Mouse (Mus musculus) CH12.LX (cell line): ENCODE results near the gene Gm45799. TPM values are rescaled to one million over a fixed set of nuclear protein-coding genes. Genes with fewer than 3 reads are reported as not detected.

ENCODE experiments used
- DNase-seq: peaks from one replicate; pipeline ENCODE4 v3.0.0-alpha.2; 2013; ENCODE audit errors: extremely low read depth
- H3K27ac ChIP-seq: 2 replicates; pipeline ENCODE4 v1.5.1; 2012; ENCODE audit warnings: low read depth, mild to moderate bottlenecking, control low read depth, moderate library complexity; ENCODE audit not compliant: insufficient read depth
- H3K27me3 ChIP-seq: replicated peaks from 2 replicates; pipeline ENCODE3; 2012; ENCODE audit warnings: inconsistent platforms
- H3K36me3 ChIP-seq, 2 experiments: replicated peaks in 1 of 2; 2 replicates each; pipeline versions ENCODE3 to v1.6.1; 2012; ENCODE audit warnings: inconsistent platforms in 1 of 2, low read length in 1 of 2, mild to moderate bottlenecking in 1 of 2, mixed read lengths in 1 of 2, moderate library complexity in 1 of 2; ENCODE audit not compliant: control insufficient read depth in 1 of 2, insufficient read depth in 1 of 2
- H3K4me1 ChIP-seq, 2 experiments: 2 replicates each; pipeline ENCODE4 v1.6.1; 2012; ENCODE audit warnings: inconsistent platforms in 1 of 2, moderate library complexity in 1 of 2; ENCODE audit not compliant: insufficient read depth in 2 of 2, control insufficient read depth in 1 of 2
- H3K4me2 ChIP-seq: 2 replicates; pipeline ENCODE4 v1.6.1; 2012; ENCODE audit warnings: low read depth, mild to moderate bottlenecking, control low read depth; ENCODE audit not compliant: poor library complexity, insufficient read depth, severe bottlenecking
- H3K4me3 ChIP-seq, 3 experiments: fragments of 150-350 bp in 1 of 3; sonication (generic) in 1 of 3; replicated peaks in 1 of 3; 2 replicates each; pipeline versions ENCODE3 to v1.5.1; 2011 to 2012; ENCODE audit warnings: low read depth in 2 of 3, low read length in 2 of 3, mild to moderate bottlenecking in 2 of 3, moderate library complexity in 2 of 3, control low read depth in 1 of 3, improper control_type of control experiment in 1 of 3, inconsistent platforms in 1 of 3, mixed read lengths in 1 of 3; ENCODE audit not compliant: poor library complexity in 1 of 3
- H3K79me2 ChIP-seq: replicated peaks from 2 replicates; pipeline ENCODE4 v1.6.1; 2012; ENCODE audit warnings: mild to moderate bottlenecking, moderate library complexity; ENCODE audit not compliant: control insufficient read depth, poor library complexity, insufficient read depth, severe bottlenecking; ENCODE audit errors: extremely low read depth
- H3K9ac ChIP-seq: 2 replicates; pipeline ENCODE4 v1.6.1; 2012; ENCODE audit warnings: low read depth, mild to moderate bottlenecking, control low read depth, moderate library complexity; ENCODE audit not compliant: insufficient read depth
- H3K9me3 ChIP-seq: replicated peaks from 2 replicates; pipeline ENCODE3; 2012; ENCODE audit warnings: low read length, inconsistent platforms, mixed read lengths
- BHLHE40 ChIP-seq: IDR thresholded peaks from 2 replicates; pipeline ENCODE4 v1.6.1; 2011; ENCODE audit warnings: mild to moderate bottlenecking, low read depth, low read length, improper control_type of control experiment
- CHD2 ChIP-seq: IDR thresholded peaks from 2 replicates; pipeline ENCODE4 v1.6.1; 2011; ENCODE audit warnings: low read length, improper control_type of control experiment
- CTCF ChIP-seq, 2 experiments: IDR thresholded peaks in 1 of 2; conservative IDR thresholded peaks in 1 of 2; 2 replicates each; pipeline ENCODE4 v1.5.1; 2011 to 2012; ENCODE audit warnings: low read depth in 2 of 2, low read length in 2 of 2, improper control_type of control experiment in 1 of 2, inconsistent platforms in 1 of 2, mild to moderate bottlenecking in 1 of 2, moderate library complexity in 1 of 2
- E2F4 ChIP-seq: IDR thresholded peaks from 2 replicates; pipeline ENCODE4 v1.6.1; 2011; ENCODE audit warnings: low read depth, low read length, improper control_type of control experiment; ENCODE audit not compliant: insufficient replicate concordance
- GABPA ChIP-seq: IDR thresholded peaks from 2 replicates; pipeline ENCODE4 v1.6.1; 2012; ENCODE audit warnings: low read depth, low read length, improper control_type of control experiment, inconsistent platforms; ENCODE audit not compliant: insufficient replicate concordance
- HCFC1 ChIP-seq: IDR thresholded peaks from 2 replicates; pipeline ENCODE4 v1.6.1; 2012; ENCODE audit warnings: low read depth, mild to moderate bottlenecking, inconsistent platforms, low read length, improper control_type of control experiment
- JUN ChIP-seq: IDR thresholded peaks from 2 replicates; pipeline ENCODE4 v1.6.1; 2011; ENCODE audit warnings: low read depth, mild to moderate bottlenecking, low read length, improper control_type of control experiment, moderate library complexity; ENCODE audit not compliant: insufficient read depth
- KAT2A ChIP-seq: IDR thresholded peaks from 2 replicates; pipeline ENCODE4 v1.6.1; 2012; ENCODE audit warnings: low read length, improper control_type of control experiment, inconsistent platforms; ENCODE audit not compliant: insufficient replicate concordance
- MAZ ChIP-seq: IDR thresholded peaks from 2 replicates; pipeline ENCODE4 v1.6.1; 2012; ENCODE audit warnings: low read depth, mild to moderate bottlenecking, inconsistent platforms, low read length, improper control_type of control experiment, moderate library complexity
- MEF2A ChIP-seq: IDR thresholded peaks from 2 replicates; pipeline ENCODE4 v1.6.1; 2014; ENCODE audit warnings: low read depth, mild to moderate bottlenecking, inconsistent platforms, low read length, improper control_type of control experiment, borderline replicate concordance
- MXI1 ChIP-seq: IDR thresholded peaks from 2 replicates; pipeline ENCODE4 v1.6.1; 2011; ENCODE audit warnings: mild to moderate bottlenecking, low read depth, low read length, improper control_type of control experiment
- NELFE ChIP-seq: IDR thresholded peaks from 2 replicates; pipeline ENCODE4 v1.6.1; 2011; ENCODE audit warnings: low read depth, low read length, improper control_type of control experiment
- PAX5 ChIP-seq: IDR thresholded peaks from 2 replicates; pipeline ENCODE4 v1.6.1; 2012; ENCODE audit warnings: low read length, inconsistent platforms, mixed read lengths
- POLR2A ChIP-seq: IDR thresholded peaks from 2 replicates; pipeline ENCODE4 v1.6.1; 2011; ENCODE audit warnings: low read depth, mild to moderate bottlenecking, improper control_type of control experiment, low read length
- RAD21 ChIP-seq: IDR thresholded peaks from 2 replicates; pipeline ENCODE4 v1.6.1; 2011; ENCODE audit warnings: low read depth, mild to moderate bottlenecking, low read length, improper control_type of control experiment, moderate library complexity
- RCOR1 ChIP-seq: conservative IDR thresholded peaks from 2 replicates; pipeline ENCODE4 v1.6.1; 2012; ENCODE audit warnings: low read depth, mild to moderate bottlenecking, inconsistent platforms, low read length, improper control_type of control experiment
- SIN3A ChIP-seq: IDR thresholded peaks from 2 replicates; pipeline ENCODE4 v1.6.1; 2012; ENCODE audit warnings: low read length, improper control_type of control experiment, inconsistent platforms
- SMC3 ChIP-seq: IDR thresholded peaks from 2 replicates; pipeline ENCODE4 v1.6.1; 2011; ENCODE audit warnings: low read depth, low read length, improper control_type of control experiment
- ZNF384 ChIP-seq: IDR thresholded peaks from 2 replicates; pipeline ENCODE4 v1.6.1; 2012; ENCODE audit warnings: low read depth, low read length, improper control_type of control experiment, inconsistent platforms
- dilution Hi-C: fragments of 300-500 bp; cut with MboI; formaldehyde crosslinking; loops from 2 replicates; pipeline ENCODE4 v1.14.3; 2020; ENCODE audit warnings: low sequenced_read_pairs; ENCODE audit not compliant: extremely low pct_unique_long_range_greater_than_20kb, extremely low pct_ligation_motif_present
- in situ Hi-C: fragments of 300-500 bp; cut with MboI; formaldehyde crosslinking; loops from 3 replicates; pipeline ENCODE4 v1.14.3; 2019; ENCODE audit warnings: low sequenced_read_pairs, low pct_ligation_motif_present, low pct_unique_long_range_greater_than_20kb, mixed read lengths
- polyA plus RNA-seq: library from polyadenylated mRNA; unstranded; fragments of >175 nt; gene quantifications from 2 replicates; pipeline ENCODE4 v1.2.1, GENCODE M21; 2012; ENCODE audit warnings: low read depth; ENCODE audit not compliant: insufficient read length
- total RNA-seq, 2 experiments: library from RNA; depleted of rRNA; stranded (reverse); fragments of 300-350 nt in 1 of 2; fragments of >200 nt in 1 of 2; gene quantifications; 2 replicates each; pipeline ENCODE4 v1.2.3; 2012 to 2014

Gm45799 gene
- total and polyA plus RNA-seq, 3 experiments: 51.6 to 54.4 (median 54.0) TPM

DNA sequence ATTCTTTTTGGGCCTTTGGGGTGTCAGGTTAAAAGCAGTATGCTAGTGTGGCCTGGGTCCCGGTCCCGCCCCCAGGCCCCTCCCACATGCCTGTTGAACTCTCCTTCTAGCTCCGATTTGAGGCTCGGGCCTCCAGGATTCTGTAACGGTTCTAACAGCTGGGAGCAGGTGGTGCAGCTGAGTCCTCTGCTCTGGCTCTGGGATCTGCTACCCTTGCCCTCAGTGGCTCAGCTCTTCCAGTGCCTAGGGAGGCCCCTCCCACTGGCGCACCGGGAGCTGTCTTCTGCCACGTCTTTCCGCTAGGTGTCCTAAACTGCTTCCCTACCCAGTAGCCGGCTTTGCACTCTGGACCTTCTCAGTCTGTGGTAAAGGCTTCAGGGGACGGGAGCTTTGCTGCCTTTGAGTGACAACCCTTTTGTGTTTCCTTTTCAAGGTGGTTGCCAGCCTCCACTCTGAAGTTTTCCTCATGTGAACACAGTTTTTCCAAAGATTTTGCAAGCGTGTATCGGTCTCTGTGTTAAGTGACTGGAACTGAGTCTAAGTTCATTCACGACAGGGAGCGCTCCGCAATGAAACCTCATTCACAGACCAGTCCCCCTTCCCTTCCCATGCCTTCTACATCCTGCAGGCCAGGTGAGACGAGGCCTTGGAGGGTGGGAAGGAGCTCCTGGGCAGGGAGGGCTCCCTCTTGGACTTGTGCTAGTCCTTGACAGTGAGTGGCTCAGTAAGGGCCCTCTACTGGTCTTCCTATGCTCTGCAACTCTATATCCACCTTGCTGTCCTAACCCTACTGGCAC lies 10.5 kb downstream of the Gm45799 start, which contains the start of gene Dnhd1:
Gene Dnhd1, plus strand, starts transcription at position 189 of the 797 bp plus-strand sequence.
- in situ Hi-C loops: no loop called here
- H3K27ac ChIP-seq: no peak within 1 kb of the TSS
- DNase-seq: peak; percentile 70

DNA sequence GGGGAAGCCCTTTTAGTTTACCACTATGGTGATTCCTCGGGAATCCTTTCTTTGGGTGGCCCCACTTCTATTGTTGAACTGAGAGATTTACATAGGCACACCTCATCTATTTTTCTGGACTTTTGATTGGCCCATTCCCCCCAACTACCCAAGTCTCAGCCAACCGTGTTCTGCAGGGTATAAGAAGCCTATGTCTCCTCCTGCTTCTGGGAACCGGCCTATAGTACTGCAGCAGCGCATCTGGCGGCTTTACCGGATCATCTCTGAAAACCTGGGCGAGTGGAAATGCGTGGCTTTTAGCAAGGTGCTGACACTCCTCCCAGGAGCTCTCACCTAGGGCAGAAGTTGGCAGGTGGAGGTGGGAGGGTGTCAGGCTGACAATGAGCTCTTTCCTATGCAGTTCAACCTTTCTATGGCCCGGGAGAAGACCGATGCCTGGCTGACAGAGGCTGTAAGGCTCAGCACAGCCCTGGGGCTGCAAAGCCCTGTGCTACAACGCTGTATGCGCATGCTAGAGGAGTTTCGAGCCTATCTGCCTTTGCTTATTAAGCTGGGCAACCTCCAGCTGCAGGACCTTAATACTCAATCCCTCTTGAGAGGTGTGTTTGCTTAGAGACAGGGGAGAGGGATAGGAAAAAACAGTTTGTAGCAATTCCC lies 45.3 kb downstream of the Gm45799 start:
- in situ Hi-C loops: no loop called here
- H3K27me3 ChIP-seq: no peaks in the 10 kb centered on the region
- H3K27ac ChIP-seq: no peak overlapping the region
- H3K4me3 ChIP-seq: no peak overlapping the region
- no peaks in the 10 kb centered on the region for H3K9me3 ChIP-seq
- TF ChIP-seq MEF2A: no peak
- TF ChIP-seq RCOR1: no peak
- no peak for TF ChIP-seq MAZ
- TF ChIP-seq NELFE: no peak
- no peak for TF ChIP-seq GABPA
- TF ChIP-seq CTCF (conservative IDR thresholded peaks at IDR 0.05 in 1 of 2, IDR thresholded peaks at IDR 0.05 in 1 of 2; ENCODE audit: low read depth in 2 of 2, low read length in 2 of 2): no peak
- TF ChIP-seq, all 38 proteins: peak for 0
- Histone ChIP-seq H3K79me2 (no peaks in the 10 kb centered on the region), H3K36me3 (no peaks in the 10 kb centered on the region), H3K9ac (no peak overlapping the region), H3K4me1 (peaks cover 0 to 2% of the 10 kb centered on the region in 2 experiments; a peak in 1 of 4 replicates), H3K4me2 (no peak overlapping the region)
- dilution Hi-C loops: no loop called here
- DNase-seq: no peak

More for the DNA sequence above, 10.5 kb downstream of the Gm45799 start, which contains the start of gene Dnhd1:
- H3K4me1 ChIP-seq: no peaks in the 10 kb centered on the region; a peak in 1 of 4 replicates
- H3K4me3 ChIP-seq: peak within 1 kb of the TSS; percentile 36 to 65 (median 42)
- peak within 1 kb of the TSS; percentile 61; the same call in 1 of the 2 replicates for H3K9ac ChIP-seq
- TF ChIP-seq JUN: no peak
- no peak for TF ChIP-seq MEF2A
- TF ChIP-seq SIN3A: no peak
- no peak for TF ChIP-seq CHD2
- no peak for TF ChIP-seq KAT2A
- peak; percentile 25 for TF ChIP-seq RAD21
- no peak for TF ChIP-seq ZNF384
- peak; percentile 47 for TF ChIP-seq SMC3
- no peak for TF ChIP-seq PAX5
- peak; percentile 15 to 74; a peak in 3 of 4 replicates for TF ChIP-seq CTCF (conservative IDR thresholded peaks at IDR 0.05 in 1 of 2, IDR thresholded peaks at IDR 0.05 in 1 of 2; ENCODE audit: low read depth in 2 of 2, low read length in 2 of 2)
- no peak; the same call in 1 of the 2 replicates for TF ChIP-seq POLR2A
- TF ChIP-seq MAZ: 0 out of 2 replicates have a peak, but pooled peaks have one; percentile 41
- no peak for TF ChIP-seq NELFE
- no peak for TF ChIP-seq HCFC1
- TF ChIP-seq E2F4: no peak
- TF ChIP-seq MXI1: no peak
- TF ChIP-seq BHLHE40: no peak
- dilution Hi-C loops: no loop called here
- H3K27me3 ChIP-seq: no peaks in the 10 kb centered on the region
- H3K4me2 ChIP-seq: peak within 1 kb of the TSS; percentile 95
- no peaks in the 10 kb centered on the region for H3K9me3 ChIP-seq
- no peaks in the 10 kb centered on the region for H3K79me2 ChIP-seq
- peaks cover 0 to 19% of the 10 kb centered on the region in 2 experiments for H3K36me3 ChIP-seq
